Mouse (Mus musculus): ENCODE data around the gene Cep162. TPM values are rescaled to one million over a fixed set of nuclear protein-coding genes. Genes with fewer than 3 reads are reported as not detected.

Cep162 gene
- polyA plus RNA-seq, 1 experiment from 2014 or later, result 5.6 TPM

GRCm38 (mm10) chr9:87198036-87198435 lies 57.3 kb downstream of the Cep162 start:
- no peaks in the 10 kb centered on the region for H3K4me1 ChIP-seq
- no peak for ATAC-seq (ENCODE audit: low FRiP score)
- no peak overlapping the region for H3K4me3 ChIP-seq (replicated peaks)
- H3K36me3 ChIP-seq, result peaks cover 45% of the 10 kb centered on the region
- H3K27ac ChIP-seq (replicated peaks), result no peak overlapping the region
- H3K4me2 ChIP-seq, result no peak overlapping the region
- H3K9ac ChIP-seq (replicated peaks), result no peak overlapping the region
- no peaks in the 10 kb centered on the region for H3K27me3 ChIP-seq (replicated peaks)
- 93% methylated on average over 6 of the region's 6 CpGs for WGBS
- no peaks in the 10 kb centered on the region for H3K9me3 ChIP-seq (replicated peaks)

- 85% methylated on average over 3 of the region's 3 CpGs for WGBS
- no peak overlapping the region for H3K4me2 ChIP-seq
- H3K4me3 ChIP-seq (replicated peaks), result no peak overlapping the region
- no peak overlapping the region for H3K9ac ChIP-seq (replicated peaks)
- H3K27me3 ChIP-seq (replicated peaks), result no peaks in the 10 kb centered on the region
- H3K9me3 ChIP-seq (replicated peaks), result no peaks in the 10 kb centered on the region
- no peak overlapping the region for H3K27ac ChIP-seq (replicated peaks)
- no peaks in the 10 kb centered on the region for H3K4me1 ChIP-seq
- H3K36me3 ChIP-seq, result peaks cover 46% of the 10 kb centered on the region
- ATAC-seq (ENCODE audit: low FRiP score), result no peak
These were observed 58.1 kb downstream of the Cep162 start for GRCm38 (mm10) chr9:87197277-87197676.

DNA sequence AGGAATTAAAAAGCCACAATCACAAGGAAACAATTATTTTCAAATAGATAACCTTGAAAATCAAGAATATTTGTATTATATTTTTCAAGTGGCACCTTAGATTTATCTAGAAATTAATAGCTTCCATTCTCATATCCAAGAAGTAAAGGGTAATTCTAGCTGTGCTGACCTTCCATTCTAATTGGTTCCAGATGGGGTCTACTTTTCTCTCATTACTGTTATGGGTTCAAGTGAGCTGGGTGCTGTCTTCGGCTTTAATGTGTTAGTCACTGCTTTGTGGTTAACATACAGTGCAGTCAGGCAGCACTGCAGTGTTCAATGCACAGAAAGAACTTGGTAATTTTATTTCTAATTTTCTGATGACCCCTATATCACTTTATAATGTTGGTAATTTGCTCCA lies 61.6 kb downstream of the Cep162 start:
- H3K9ac ChIP-seq (replicated peaks), result no peak overlapping the region
- WGBS, result 93% methylated on average over 1 of the region's 1 CpGs
- no peak overlapping the region for H3K4me3 ChIP-seq (replicated peaks)
- no peak overlapping the region for H3K27ac ChIP-seq (replicated peaks)
- no peaks in the 10 kb centered on the region for H3K9me3 ChIP-seq (replicated peaks)
- H3K36me3 ChIP-seq, result peaks cover 58% of the 10 kb centered on the region
- H3K27me3 ChIP-seq (replicated peaks), result no peaks in the 10 kb centered on the region
- no peaks in the 10 kb centered on the region for H3K4me1 ChIP-seq
- no peak for ATAC-seq (ENCODE audit: low FRiP score)
- H3K4me2 ChIP-seq, result no peak overlapping the region

DNA sequence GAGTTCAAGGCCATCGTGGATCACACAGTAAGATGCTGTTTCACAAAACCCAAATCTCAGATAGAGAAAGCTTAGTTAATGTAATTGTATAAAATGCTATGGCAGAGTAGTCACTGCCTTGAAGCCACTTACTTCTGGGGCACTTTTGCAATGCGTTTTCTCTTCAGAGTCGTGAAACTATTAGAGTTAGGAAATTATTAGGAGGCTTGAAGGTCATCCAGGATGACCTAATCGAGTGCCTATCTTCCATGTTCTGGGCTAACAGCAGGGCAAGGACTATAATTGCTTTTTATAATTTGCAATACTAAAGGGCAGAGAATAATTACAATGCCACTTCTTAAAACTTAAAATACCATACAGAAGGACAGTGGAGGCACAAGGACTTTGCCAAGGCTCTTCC lies 68.0 kb downstream of the Cep162 start:
- no peak for ATAC-seq (ENCODE audit: low FRiP score)
- Histone ChIP-seq H3K4me3 (replicated peaks) (no peak overlapping the region), H3K4me1 (no peaks in the 10 kb centered on the region), H3K36me3 (peaks cover 23% of the 10 kb centered on the region), H3K27me3 (replicated peaks) (no peaks in the 10 kb centered on the region), H3K27ac (replicated peaks) (no peak overlapping the region), H3K9ac (replicated peaks) (no peak overlapping the region), H3K9me3 (replicated peaks) (no peaks in the 10 kb centered on the region), H3K4me2 (no peak overlapping the region)
- 93% methylated on average over 4 of the region's 4 CpGs for WGBS

GRCm38 (mm10) chr9:87182231-87182630 lies 73.1 kb downstream of the Cep162 start:
- ATAC-seq (ENCODE audit: low FRiP score), result no peak
- Histone ChIP-seq H3K4me3 (replicated peaks) (no peak overlapping the region), H3K9me3 (replicated peaks) (no peaks in the 10 kb centered on the region), H3K27me3 (replicated peaks) (no peaks in the 10 kb centered on the region), H3K36me3 (no peaks in the 10 kb centered on the region), H3K4me1 (no peaks in the 10 kb centered on the region), H3K27ac (replicated peaks) (no peak overlapping the region), H3K4me2 (no peak overlapping the region), H3K9ac (replicated peaks) (no peak overlapping the region)
- 89% methylated on average over 10 of the region's 10 CpGs for WGBS

DNA sequence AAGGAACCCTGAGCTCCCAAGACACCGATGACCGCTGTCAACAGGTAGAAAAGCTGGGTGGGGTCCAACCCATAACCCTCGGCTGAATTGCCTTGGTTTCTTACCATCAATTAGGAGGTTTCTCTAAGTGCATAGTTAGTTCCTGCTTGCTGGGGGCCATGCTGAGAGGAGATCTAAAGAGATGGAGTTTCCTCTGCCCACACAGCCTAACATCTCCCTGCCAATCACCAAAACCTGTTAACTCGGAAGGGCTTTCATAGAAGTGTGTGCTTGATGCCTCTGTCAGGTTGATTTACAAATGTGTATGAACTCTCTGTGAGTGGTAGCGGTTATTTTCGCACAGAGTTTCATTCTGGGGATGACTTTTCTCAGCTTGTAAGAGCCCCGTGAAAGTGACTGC lies 76.8 kb downstream of the Cep162 start:
- Histone ChIP-seq H3K36me3 (no peaks in the 10 kb centered on the region), H3K4me3 (replicated peaks) (no peak overlapping the region), H3K9me3 (replicated peaks) (no peaks in the 10 kb centered on the region), H3K4me1 (no peaks in the 10 kb centered on the region), H3K4me2 (no peak overlapping the region), H3K9ac (replicated peaks) (no peak overlapping the region), H3K27me3 (replicated peaks) (no peaks in the 10 kb centered on the region), H3K27ac (replicated peaks) (no peak overlapping the region)
- 68% methylated on average over 7 of the region's 7 CpGs for WGBS
- ATAC-seq (ENCODE audit: low FRiP score), result no peak

GRCm38 (mm10) chr9:87171517-87171916 lies 83.8 kb downstream of the Cep162 start:
- Histone ChIP-seq H3K9me3 (replicated peaks) (no peaks in the 10 kb centered on the region), H3K4me3 (replicated peaks) (no peak overlapping the region), H3K36me3 (no peaks in the 10 kb centered on the region), H3K4me2 (no peak overlapping the region), H3K9ac (replicated peaks) (no peak overlapping the region), H3K27me3 (replicated peaks) (no peaks in the 10 kb centered on the region), H3K4me1 (0 out of 2 replicates have a peak, but pooled peaks cover 4% of the 10 kb centered on the region), H3K27ac (replicated peaks) (no peak overlapping the region)
- 83% methylated on average over 3 of the region's 3 CpGs for WGBS
- no peak for ATAC-seq (ENCODE audit: low FRiP score)

- Histone ChIP-seq H3K27ac (replicated peaks) (no peak overlapping the region), H3K9ac (replicated peaks) (no peak overlapping the region), H3K27me3 (replicated peaks) (no peaks in the 10 kb centered on the region), H3K4me2 (no peak overlapping the region), H3K9me3 (replicated peaks) (no peaks in the 10 kb centered on the region), H3K4me1 (0 out of 2 replicates have a peak, but pooled peaks cover 4% of the 10 kb centered on the region), H3K36me3 (no peaks in the 10 kb centered on the region), H3K4me3 (replicated peaks) (no peak overlapping the region)
- ATAC-seq (ENCODE audit: low FRiP score), result no peak
- WGBS, result 78% methylated on average over 3 of the region's 3 CpGs
These were observed 84.4 kb downstream of the Cep162 start for GRCm38 (mm10) chr9:87170891-87171290.

- ATAC-seq (ENCODE audit: low FRiP score), result peak; percentile 33; the same call in 1 of the 2 replicates
- Histone ChIP-seq H3K9ac (replicated peaks) (no peak overlapping the region), H3K4me2 (no peak overlapping the region), H3K27me3 (replicated peaks) (no peaks in the 10 kb centered on the region), H3K4me1 (0 out of 2 replicates have a peak, but pooled peaks cover 4% of the 10 kb centered on the region), H3K4me3 (replicated peaks) (no peak overlapping the region), H3K36me3 (no peaks in the 10 kb centered on the region), H3K27ac (replicated peaks) (no peak overlapping the region), H3K9me3 (replicated peaks) (no peaks in the 10 kb centered on the region)
- WGBS, result 90% methylated on average over 12 of the region's 12 CpGs
These were observed 86.2 kb downstream of the Cep162 start for GRCm38 (mm10) chr9:87169144-87169543.

GRCm38 (mm10) chr9:87168051-87168450 lies 87.3 kb downstream of the Cep162 start:
- H3K9me3 ChIP-seq (replicated peaks), result no peaks in the 10 kb centered on the region
- 0 out of 2 replicates have a peak, but pooled peaks cover 4% of the 10 kb centered on the region for H3K4me1 ChIP-seq
- no peaks in the 10 kb centered on the region for H3K27me3 ChIP-seq (replicated peaks)
- no peak overlapping the region for H3K9ac ChIP-seq (replicated peaks)
- 78% methylated on average over 3 of the region's 3 CpGs for WGBS
- no peak overlapping the region for H3K4me2 ChIP-seq
- H3K36me3 ChIP-seq, result no peaks in the 10 kb centered on the region
- no peak overlapping the region for H3K4me3 ChIP-seq (replicated peaks)
- no peak overlapping the region for H3K27ac ChIP-seq (replicated peaks)
- no peak for ATAC-seq (ENCODE audit: low FRiP score)

GRCm38 (mm10) chr9:87167001-87167830 lies 88.1 kb downstream of the Cep162 start:
- H3K4me1 ChIP-seq, result 0 out of 2 replicates have a peak, but pooled peaks cover 4% of the 10 kb centered on the region
- no peak overlapping the region for H3K27ac ChIP-seq (replicated peaks)
- H3K4me3 ChIP-seq (replicated peaks), result no peak overlapping the region
- H3K27me3 ChIP-seq (replicated peaks), result no peaks in the 10 kb centered on the region
- 67% methylated on average over 9 of the region's 9 CpGs for WGBS
- H3K9ac ChIP-seq (replicated peaks), result no peak overlapping the region
- no peaks in the 10 kb centered on the region for H3K36me3 ChIP-seq
- ATAC-seq (ENCODE audit: low FRiP score), result 0 out of 2 replicates have a peak, but pooled peaks have one; percentile 40
- H3K4me2 ChIP-seq, result no peak overlapping the region
- no peaks in the 10 kb centered on the region for H3K9me3 ChIP-seq (replicated peaks)

DNA sequence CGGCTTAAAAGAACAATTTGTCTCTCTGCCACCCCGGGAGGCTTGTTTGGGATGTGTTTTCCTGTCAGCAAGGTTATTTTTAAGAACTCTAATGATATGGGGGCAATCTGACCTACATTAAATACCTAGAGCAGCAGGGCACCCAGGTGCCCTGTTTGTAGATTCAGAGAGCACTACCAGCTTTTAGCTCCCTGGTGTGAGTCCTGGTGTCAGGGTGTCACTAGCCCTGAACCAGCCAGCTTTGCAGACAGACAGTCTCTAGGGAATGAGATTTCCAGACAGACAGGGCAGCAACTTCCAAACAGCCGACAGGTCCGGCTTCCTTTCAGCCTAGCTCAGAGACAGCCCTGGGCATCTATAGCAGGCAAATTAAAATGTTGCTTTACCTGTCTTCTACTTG lies 92.8 kb downstream of the Cep162 start:
- Histone ChIP-seq H3K4me2 (no peak overlapping the region), H3K4me3 (replicated peaks) (no peak overlapping the region), H3K9ac (replicated peaks) (no peak overlapping the region), H3K4me1 (no peaks in the 10 kb centered on the region), H3K27ac (replicated peaks) (no peak overlapping the region), H3K36me3 (no peaks in the 10 kb centered on the region), H3K27me3 (replicated peaks) (no peaks in the 10 kb centered on the region), H3K9me3 (replicated peaks) (no peaks in the 10 kb centered on the region)
- WGBS, result 89% methylated on average over 4 of the region's 4 CpGs
- no peak for ATAC-seq (ENCODE audit: low FRiP score)
